Mouse (Mus musculus): Measurements from ENCODE around the gene Cdkal1. TPM values are rescaled to one million over a fixed set of nuclear protein-coding genes. Genes with fewer than 3 reads are reported as not detected.

Cdkal1 gene
- polyA plus RNA-seq, 1 experiment, result 3.3 TPM

DNA sequence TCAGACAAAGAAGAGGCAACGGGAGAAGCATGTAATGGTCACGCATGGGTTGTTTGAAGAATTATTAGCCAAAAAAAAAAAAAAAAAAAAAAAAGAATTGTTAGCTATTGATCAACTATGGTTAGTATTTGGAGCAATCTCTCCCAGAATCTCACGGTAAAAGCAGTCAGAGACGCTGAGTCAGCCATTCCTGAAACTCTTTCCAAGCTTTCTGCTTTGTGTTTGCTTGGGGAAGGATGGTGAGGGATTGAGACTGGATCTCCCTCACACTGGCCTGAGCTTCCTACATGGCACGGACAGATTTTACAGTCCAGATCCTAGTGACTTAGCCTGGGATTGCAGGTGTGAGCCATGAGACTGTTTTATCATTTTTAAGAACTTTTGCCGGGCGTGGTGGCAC lies 164.7 kb downstream of the Cdkal1 start:
- H3K4me1 ChIP-seq (replicated peaks; ENCODE audit: control insufficient read depth, insufficient read depth, low read length), result no peaks in the 10 kb centered on the region
- no peak overlapping the region for H3K4me3 ChIP-seq (ENCODE audit: control insufficient read depth, insufficient read depth, low read length)
- no peak overlapping the region for H3K27ac ChIP-seq (ENCODE audit: control insufficient read depth, insufficient read depth, low read length)
- no peaks in the 10 kb centered on the region for H3K27me3 ChIP-seq (ENCODE audit: control insufficient read depth, insufficient read depth, low read length)
- DNase-seq, result no peak
- WGBS, result 90% methylated on average over 7 of the region's 7 CpGs
- TF ChIP-seq POLR2A (IDR thresholded peaks at IDR 0.05; ENCODE audit: control insufficient read depth, extremely low read depth, insufficient read depth, low read length, poor library complexity), result no peak
- no peak for TF ChIP-seq CTCF (IDR thresholded peaks at IDR 0.05; ENCODE audit: borderline replicate concordance, control insufficient read depth, extremely low read depth, insufficient read depth, low read length, poor library complexity)
- H3K36me3 ChIP-seq (ENCODE audit: control insufficient read depth, insufficient read depth, low read length), result no peaks in the 10 kb centered on the region

- no peak for DNase-seq
- H3K27ac ChIP-seq (ENCODE audit: control insufficient read depth, insufficient read depth, low read length), result no peak overlapping the region
- no peaks in the 10 kb centered on the region for H3K27me3 ChIP-seq (ENCODE audit: control insufficient read depth, insufficient read depth, low read length)
- no peaks in the 10 kb centered on the region for H3K36me3 ChIP-seq (ENCODE audit: control insufficient read depth, insufficient read depth, low read length)
- H3K4me3 ChIP-seq (ENCODE audit: control insufficient read depth, insufficient read depth, low read length), result no peak overlapping the region
- H3K4me1 ChIP-seq (replicated peaks; ENCODE audit: control insufficient read depth, insufficient read depth, low read length), result no peaks in the 10 kb centered on the region
- TF ChIP-seq CTCF (IDR thresholded peaks at IDR 0.05; ENCODE audit: borderline replicate concordance, control insufficient read depth, extremely low read depth, insufficient read depth, low read length, poor library complexity) (no peak), POLR2A (IDR thresholded peaks at IDR 0.05; ENCODE audit: control insufficient read depth, extremely low read depth, insufficient read depth, low read length, poor library complexity) (no peak)
- 85% methylated on average over 6 of the region's 6 CpGs for WGBS
Observed at GRCm38 (mm10) chr13:29688851-29689250, 166.6 kb downstream of the Cdkal1 start.

DNA sequence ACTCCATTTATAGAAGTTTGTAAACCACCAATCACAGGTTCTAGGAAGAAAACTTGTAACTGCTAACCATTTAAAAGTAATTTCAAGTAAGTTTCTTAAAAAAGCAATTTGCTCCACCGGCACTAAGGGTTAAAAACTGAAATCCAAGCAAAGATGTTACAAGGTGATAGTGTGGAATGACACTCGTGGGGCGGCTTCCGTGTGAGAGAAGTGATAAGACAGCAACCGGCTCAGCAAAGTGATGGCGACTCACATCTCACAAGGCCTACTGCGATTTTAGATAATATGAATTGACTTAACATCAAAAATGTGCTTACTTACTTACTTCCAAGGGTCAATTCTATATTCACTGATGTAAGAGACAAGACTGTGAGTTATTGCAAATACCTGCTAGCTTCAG lies 167.6 kb downstream of the Cdkal1 start:
- no peaks in the 10 kb centered on the region for H3K36me3 ChIP-seq (ENCODE audit: control insufficient read depth, insufficient read depth, low read length)
- H3K4me3 ChIP-seq (ENCODE audit: control insufficient read depth, insufficient read depth, low read length), result no peak overlapping the region
- 96% methylated on average over 7 of the region's 7 CpGs for WGBS
- H3K27me3 ChIP-seq (ENCODE audit: control insufficient read depth, insufficient read depth, low read length), result no peaks in the 10 kb centered on the region
- TF ChIP-seq CTCF (IDR thresholded peaks at IDR 0.05; ENCODE audit: borderline replicate concordance, control insufficient read depth, extremely low read depth, insufficient read depth, low read length, poor library complexity) (no peak), POLR2A (IDR thresholded peaks at IDR 0.05; ENCODE audit: control insufficient read depth, extremely low read depth, insufficient read depth, low read length, poor library complexity) (no peak)
- H3K4me1 ChIP-seq (replicated peaks; ENCODE audit: control insufficient read depth, insufficient read depth, low read length), result no peaks in the 10 kb centered on the region
- no peak for DNase-seq
- H3K27ac ChIP-seq (ENCODE audit: control insufficient read depth, insufficient read depth, low read length), result no peak overlapping the region

- H3K4me1 ChIP-seq (replicated peaks; ENCODE audit: control insufficient read depth, insufficient read depth, low read length), result no peaks in the 10 kb centered on the region
- DNase-seq, result no peak
- H3K27me3 ChIP-seq (ENCODE audit: control insufficient read depth, insufficient read depth, low read length), result no peaks in the 10 kb centered on the region
- TF ChIP-seq CTCF (IDR thresholded peaks at IDR 0.05; ENCODE audit: borderline replicate concordance, control insufficient read depth, extremely low read depth, insufficient read depth, low read length, poor library complexity) (no peak), POLR2A (IDR thresholded peaks at IDR 0.05; ENCODE audit: control insufficient read depth, extremely low read depth, insufficient read depth, low read length, poor library complexity) (no peak)
- H3K27ac ChIP-seq (ENCODE audit: control insufficient read depth, insufficient read depth, low read length), result no peak overlapping the region
- no peak overlapping the region for H3K4me3 ChIP-seq (ENCODE audit: control insufficient read depth, insufficient read depth, low read length)
- no peaks in the 10 kb centered on the region for H3K36me3 ChIP-seq (ENCODE audit: control insufficient read depth, insufficient read depth, low read length)
- WGBS, result 93% methylated on average over 11 of the region's 11 CpGs
Observed at GRCm38 (mm10) chr13:29679479-29680186, 175.8 kb downstream of the Cdkal1 start.

DNA sequence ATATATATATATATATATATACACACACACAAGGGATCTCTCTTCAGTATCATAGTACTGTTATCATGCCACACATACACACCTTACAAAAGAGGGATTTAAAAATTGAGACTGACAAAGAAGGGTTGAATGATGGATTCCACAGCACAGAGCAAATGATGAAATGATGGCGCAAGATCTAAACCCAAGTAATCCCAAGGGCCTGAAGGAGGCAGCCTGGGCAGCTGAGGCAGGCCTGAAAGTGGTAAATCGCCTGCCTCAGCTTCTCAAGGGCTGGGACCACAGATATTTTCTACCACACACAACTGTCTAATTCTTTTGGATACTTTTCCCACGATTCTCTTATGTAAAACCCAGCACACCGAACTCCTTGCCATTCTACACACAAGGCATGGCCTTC lies 177.9 kb downstream of the Cdkal1 start:
- WGBS, result 97% methylated on average over 4 of the region's 4 CpGs
- Histone ChIP-seq H3K4me3 (ENCODE audit: control insufficient read depth, insufficient read depth, low read length) (no peak overlapping the region), H3K4me1 (replicated peaks; ENCODE audit: control insufficient read depth, insufficient read depth, low read length) (no peaks in the 10 kb centered on the region), H3K27me3 (ENCODE audit: control insufficient read depth, insufficient read depth, low read length) (no peaks in the 10 kb centered on the region), H3K27ac (ENCODE audit: control insufficient read depth, insufficient read depth, low read length) (no peak overlapping the region), H3K36me3 (ENCODE audit: control insufficient read depth, insufficient read depth, low read length) (no peaks in the 10 kb centered on the region)
- TF ChIP-seq POLR2A (IDR thresholded peaks at IDR 0.05; ENCODE audit: control insufficient read depth, extremely low read depth, insufficient read depth, low read length, poor library complexity) (no peak), CTCF (IDR thresholded peaks at IDR 0.05; ENCODE audit: borderline replicate concordance, control insufficient read depth, extremely low read depth, insufficient read depth, low read length, poor library complexity) (no peak)
- DNase-seq, result no peak

DNA sequence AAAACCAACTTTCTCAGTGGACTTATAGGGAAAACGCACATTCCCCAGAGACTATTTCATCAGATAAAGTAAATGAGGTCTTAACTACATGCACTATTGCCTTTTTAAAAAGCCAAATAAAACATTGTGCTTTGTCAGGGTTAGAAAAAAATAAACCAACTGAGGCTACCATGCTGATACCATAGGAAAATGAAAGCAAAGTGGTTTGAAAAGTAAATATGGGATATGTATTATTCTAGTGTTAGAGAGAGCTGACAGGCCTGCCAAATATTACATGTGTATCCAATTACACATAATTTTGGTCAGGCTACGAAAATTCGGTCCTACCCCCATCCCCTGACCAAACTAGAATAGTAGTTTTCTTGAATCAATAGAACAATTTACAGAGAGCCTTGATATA lies 184.8 kb downstream of the Cdkal1 start:
- 95% methylated on average over 3 of the region's 3 CpGs for WGBS
- Histone ChIP-seq H3K4me1 (replicated peaks; ENCODE audit: control insufficient read depth, insufficient read depth, low read length) (no peaks in the 10 kb centered on the region), H3K4me3 (ENCODE audit: control insufficient read depth, insufficient read depth, low read length) (no peak overlapping the region), H3K36me3 (ENCODE audit: control insufficient read depth, insufficient read depth, low read length) (no peaks in the 10 kb centered on the region), H3K27ac (ENCODE audit: control insufficient read depth, insufficient read depth, low read length) (no peak overlapping the region), H3K27me3 (ENCODE audit: control insufficient read depth, insufficient read depth, low read length) (no peaks in the 10 kb centered on the region)
- TF ChIP-seq CTCF (IDR thresholded peaks at IDR 0.05; ENCODE audit: borderline replicate concordance, control insufficient read depth, extremely low read depth, insufficient read depth, low read length, poor library complexity) (no peak), POLR2A (IDR thresholded peaks at IDR 0.05; ENCODE audit: control insufficient read depth, extremely low read depth, insufficient read depth, low read length, poor library complexity) (no peak)
- no peak for DNase-seq

- Histone ChIP-seq H3K36me3 (ENCODE audit: control insufficient read depth, insufficient read depth, low read length) (no peaks in the 10 kb centered on the region), H3K27me3 (ENCODE audit: control insufficient read depth, insufficient read depth, low read length) (no peaks in the 10 kb centered on the region), H3K4me3 (ENCODE audit: control insufficient read depth, insufficient read depth, low read length) (no peak overlapping the region), H3K4me1 (replicated peaks; ENCODE audit: control insufficient read depth, insufficient read depth, low read length) (0 out of 2 replicates have a peak, but pooled peaks cover 2% of the 10 kb centered on the region), H3K27ac (ENCODE audit: control insufficient read depth, insufficient read depth, low read length) (no peak overlapping the region)
- TF ChIP-seq POLR2A (IDR thresholded peaks at IDR 0.05; ENCODE audit: control insufficient read depth, extremely low read depth, insufficient read depth, low read length, poor library complexity), result no peak
- no peak for TF ChIP-seq CTCF (IDR thresholded peaks at IDR 0.05; ENCODE audit: borderline replicate concordance, control insufficient read depth, extremely low read depth, insufficient read depth, low read length, poor library complexity)
- 23% methylated on average over 3 of the region's 3 CpGs for WGBS
- DNase-seq, result no peak
Observed at GRCm38 (mm10) chr13:29663908-29664307, 191.6 kb downstream of the Cdkal1 start.

All from thymus, adult 2 months (tissue).